Mouse (Mus musculus) limb, embryonic 12.5 days (tissue): Measurements from ENCODE around the gene Spin1. TPM values are rescaled to one million over a fixed set of nuclear protein-coding genes. Genes with fewer than 3 reads are reported as not detected.

Source experiments
- ATAC-seq: fragments of 200-750 bp; cut with Nextera tagmentation; 2 replicates; pipeline ENCODE4 v1.8.0; 2017; ENCODE audit warnings: low read depth, moderate TSS enrichment; ENCODE audit not compliant: insufficient number of reproducible peaks, insufficient read depth, low FRiP score, low TSS enrichment
- H3K27ac ChIP-seq: fragments of 300-500 bp; sonication (generic); 2 replicates; pipeline ENCODE4 v1.5.1; 2016; ENCODE audit warnings: mild to moderate bottlenecking, moderate library complexity
- H3K27me3 ChIP-seq: fragments of 300-500 bp; sonication (generic); 2 replicates; pipeline ENCODE4 v1.6.1; 2016; ENCODE audit warnings: mild to moderate bottlenecking, moderate library complexity
- H3K36me3 ChIP-seq: fragments of 300-500 bp; sonication (generic); 2 replicates; pipeline ENCODE4 v1.6.1; 2016; ENCODE audit warnings: mild to moderate bottlenecking, moderate library complexity
- H3K4me1 ChIP-seq: fragments of 300-500 bp; sonication (generic); replicated peaks from 2 replicates; pipeline ENCODE4 v1.6.1; 2016
- H3K4me2 ChIP-seq: fragments of 300-500 bp; sonication (generic); 2 replicates; pipeline ENCODE4 v1.6.1; 2016; ENCODE audit warnings: mild to moderate bottlenecking, moderate library complexity
- H3K4me3 ChIP-seq: fragments of 300-500 bp; sonication (generic); replicated peaks from 2 replicates; pipeline ENCODE4 v1.5.1; 2016; ENCODE audit warnings: mild to moderate bottlenecking
- H3K9ac ChIP-seq: fragments of 300-500 bp; sonication (generic); replicated peaks from 2 replicates; pipeline ENCODE4 v1.6.1; 2016; ENCODE audit warnings: mild to moderate bottlenecking, moderate library complexity
- H3K9me3 ChIP-seq: fragments of 300-500 bp; sonication (generic); 2 replicates; pipeline ENCODE4 v1.6.1; 2016; ENCODE audit warnings: mild to moderate bottlenecking, moderate library complexity
- WGBS: fragments of 180-500 bp; shearing (Covaris S2); methylation state at CpG from one replicate; pipeline ENCODE4 v1.1.7; 2016; 5-methylcytosine and 5-hydroxymethylcytosine counted together
- polyA plus RNA-seq: library from polyadenylated mRNA; unstranded; fragments of >200 nt; fragmentation: Nextera tagmentation; extraction: Ambion mirVana; gene quantifications from 2 replicates; pipeline ENCODE4 v1.2.1, GENCODE M21; 2016

Spin1 gene
- 142 and 146 TPM in 2 replicates for polyA plus RNA-seq

DNA sequence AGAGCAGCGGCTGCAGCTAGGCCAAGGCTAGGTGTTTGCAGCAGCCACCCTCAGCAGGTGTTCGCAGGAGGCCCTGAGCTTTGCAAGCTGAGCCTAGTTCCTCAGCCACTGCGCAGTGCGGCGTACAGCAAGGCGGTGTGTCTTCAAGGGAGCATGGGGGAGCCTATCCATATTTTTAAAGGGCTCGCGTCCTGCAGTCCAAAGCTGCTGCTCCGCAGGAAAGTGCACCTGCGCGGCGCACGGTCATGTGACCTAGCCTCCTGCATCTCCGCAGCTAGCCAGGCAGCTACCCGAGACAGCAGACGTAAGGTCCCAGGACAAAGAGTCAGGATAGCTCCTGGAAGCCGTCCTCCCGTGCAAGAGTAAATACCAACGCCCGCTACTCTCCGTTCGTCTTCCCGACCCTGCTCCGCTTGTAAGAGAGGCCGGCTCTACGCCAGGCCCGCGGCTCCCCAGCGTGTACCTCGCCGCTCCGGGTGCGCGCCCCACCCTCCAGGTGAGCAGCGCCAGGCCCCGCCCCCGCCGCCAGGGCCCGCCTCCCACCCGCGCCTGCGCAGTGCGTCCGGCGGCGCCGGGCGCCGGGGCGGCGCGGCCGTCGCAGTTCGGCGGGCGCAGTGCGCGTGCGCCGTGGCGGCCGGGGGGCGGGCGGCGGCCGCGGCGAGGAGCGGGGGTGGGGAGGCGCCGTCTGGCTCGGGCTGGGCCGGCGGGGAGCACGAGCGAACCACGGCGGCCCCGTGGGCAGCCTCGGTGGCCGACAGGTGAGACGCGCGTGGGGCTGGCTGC, at the start of gene Spin1:
Gene Spin1 (plus strand): TSS at position 648 of the 783 bp plus-strand sequence.
- Histone ChIP-seq H3K27me3 (no peaks in the 10 kb centered on the region), H3K36me3 (peaks cover 22% of the 10 kb centered on the region; the same call in 1 of the 2 replicates), H3K4me2 (peak within 1 kb of the TSS; percentile 93), H3K4me3 (peak within 1 kb of the TSS; percentile 89), H3K4me1 (peaks cover 28% of the 10 kb centered on the region), H3K9me3 (peaks cover 17% of the 10 kb centered on the region; the same call in 1 of the 2 replicates), H3K9ac (peak within 1 kb of the TSS; percentile 97), H3K27ac (peak within 1 kb of the TSS; percentile 94)
- under 1% methylated on average over 74 of the region's 85 CpGs for WGBS
- peak; percentile 79 for ATAC-seq

DNA sequence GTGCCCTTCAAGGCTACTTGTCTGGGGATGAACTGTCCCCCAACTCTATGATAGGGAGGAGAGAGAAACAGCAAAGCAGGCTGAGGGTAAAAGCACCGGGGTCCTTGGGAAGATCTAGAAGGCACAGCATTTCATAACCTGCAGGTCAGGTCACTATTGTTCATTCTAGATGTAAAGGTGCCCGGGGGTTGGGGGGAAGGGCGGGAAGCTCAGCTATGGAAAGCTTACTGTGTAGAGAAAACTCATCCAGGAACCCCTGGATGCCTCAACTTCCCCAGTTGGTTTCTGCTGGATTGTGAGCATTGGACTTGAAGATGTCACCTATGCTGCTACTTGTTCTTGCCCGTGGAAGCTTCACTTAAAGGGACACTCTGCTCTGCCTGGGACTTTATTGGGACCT, 49.7 kb upstream of the Spin1 start:
- no peak for ATAC-seq
- 85% methylated on average over 4 of the region's 4 CpGs for WGBS
- peaks cover 5% of the 10 kb centered on the region; the same call in 1 of the 2 replicates for H3K4me1 ChIP-seq

DNA sequence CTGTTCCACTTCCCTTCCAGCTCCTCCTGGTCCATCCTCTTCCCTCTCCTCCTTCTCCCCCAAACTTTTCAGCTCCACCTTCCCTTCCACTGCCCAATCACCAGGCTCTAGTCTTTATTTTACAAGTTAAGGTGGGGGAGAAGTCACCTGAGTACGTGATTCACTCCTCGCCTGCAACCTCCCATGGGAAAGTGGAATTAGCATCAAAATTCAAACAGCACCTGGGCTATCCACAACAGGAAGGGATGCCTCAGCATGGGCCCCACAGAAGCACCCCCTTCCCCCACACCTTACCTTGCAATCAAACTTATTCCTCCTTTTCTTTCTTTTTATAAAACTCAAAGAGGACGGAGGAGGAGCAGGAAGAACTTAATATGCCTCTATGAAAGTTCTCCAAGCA, 48.3 kb upstream of the Spin1 start:
- H3K9me3 ChIP-seq, result no peaks in the 10 kb centered on the region
- H3K9ac ChIP-seq, result no peak overlapping the region
- no peaks in the 10 kb centered on the region for H3K27me3 ChIP-seq
- no peak overlapping the region for H3K27ac ChIP-seq
- H3K4me1 ChIP-seq, result peaks cover 5% of the 10 kb centered on the region; the same call in 1 of the 2 replicates
- WGBS, result 55% methylated on average over 3 of the region's 3 CpGs
- no peak overlapping the region for H3K4me3 ChIP-seq
- ATAC-seq, result no peak
- no peak overlapping the region for H3K4me2 ChIP-seq
- H3K36me3 ChIP-seq, result no peaks in the 10 kb centered on the region

More for the DNA sequence above, 49.7 kb upstream of the Spin1 start:
- no peaks in the 10 kb centered on the region for H3K9me3 ChIP-seq
- H3K4me2 ChIP-seq, result no peak overlapping the region
- H3K9ac ChIP-seq, result no peak overlapping the region
- H3K27ac ChIP-seq, result no peak overlapping the region
- H3K36me3 ChIP-seq, result no peaks in the 10 kb centered on the region
- H3K4me3 ChIP-seq, result no peak overlapping the region
- no peaks in the 10 kb centered on the region for H3K27me3 ChIP-seq

DNA sequence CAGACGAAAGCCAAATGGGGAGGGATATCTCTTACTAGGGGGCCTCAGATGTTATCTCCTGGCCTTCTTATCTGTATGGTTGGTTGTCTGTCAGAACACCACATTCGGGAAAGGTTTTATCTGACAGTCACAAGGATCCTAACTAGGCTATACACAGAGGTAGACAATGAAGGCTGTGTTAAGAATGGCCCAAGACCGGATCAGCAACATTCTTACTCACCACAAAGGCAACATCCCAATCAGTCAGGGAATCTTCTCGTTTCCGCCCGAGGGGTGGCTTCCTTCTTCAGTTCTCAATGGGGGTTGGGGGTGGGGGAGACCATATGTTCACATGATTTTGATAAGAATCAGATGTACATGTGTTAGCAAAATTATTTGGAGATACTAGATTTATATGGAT, 37.7 kb upstream of the Spin1 start:
- Histone ChIP-seq H3K4me3 (no peak overlapping the region), H3K4me2 (no peak overlapping the region), H3K9ac (no peak overlapping the region), H3K9me3 (no peaks in the 10 kb centered on the region), H3K27me3 (no peaks in the 10 kb centered on the region), H3K4me1 (no peaks in the 10 kb centered on the region), H3K36me3 (no peaks in the 10 kb centered on the region), H3K27ac (no peak overlapping the region)
- ATAC-seq, result no peak
- 70% methylated on average over 6 of the region's 6 CpGs for WGBS

DNA sequence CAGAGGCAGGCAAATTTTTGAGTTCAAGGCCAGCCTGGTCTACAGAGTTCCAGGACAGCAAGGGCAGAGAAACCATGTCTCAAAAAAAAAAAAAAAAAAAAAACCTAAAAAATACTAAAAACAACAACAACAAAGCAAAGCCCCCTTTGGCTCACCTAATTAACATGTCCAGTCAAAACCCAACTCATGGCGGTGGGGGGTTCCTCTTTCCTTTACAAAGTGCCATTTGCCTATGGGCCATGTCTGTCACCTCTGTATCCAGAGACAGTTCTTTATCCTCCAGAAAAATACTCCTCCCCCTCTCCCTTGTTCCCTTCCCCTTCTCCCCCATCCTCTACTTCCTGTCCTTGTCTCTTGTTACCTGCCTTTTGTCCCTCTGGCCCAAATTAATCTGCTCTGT, 37.0 kb upstream of the Spin1 start:
- Histone ChIP-seq H3K4me1 (no peaks in the 10 kb centered on the region), H3K27ac (no peak overlapping the region), H3K27me3 (no peaks in the 10 kb centered on the region), H3K4me3 (no peak overlapping the region), H3K36me3 (no peaks in the 10 kb centered on the region), H3K9me3 (no peaks in the 10 kb centered on the region), H3K9ac (no peak overlapping the region), H3K4me2 (no peak overlapping the region)
- ATAC-seq, result no peak
- WGBS, result 82% methylated on average over 1 of the region's 1 CpGs

GRCm38 (mm10) chr13:51064429-51064828, 36.3 kb upstream of the Spin1 start:
- no peak overlapping the region for H3K27ac ChIP-seq
- H3K27me3 ChIP-seq, result no peaks in the 10 kb centered on the region
- no peak overlapping the region for H3K4me2 ChIP-seq
- no peaks in the 10 kb centered on the region for H3K4me1 ChIP-seq
- no peaks in the 10 kb centered on the region for H3K9me3 ChIP-seq
- WGBS, result 75% methylated on average over 3 of the region's 3 CpGs
- no peak overlapping the region for H3K4me3 ChIP-seq
- no peak overlapping the region for H3K9ac ChIP-seq
- no peaks in the 10 kb centered on the region for H3K36me3 ChIP-seq
- ATAC-seq, result no peak

DNA sequence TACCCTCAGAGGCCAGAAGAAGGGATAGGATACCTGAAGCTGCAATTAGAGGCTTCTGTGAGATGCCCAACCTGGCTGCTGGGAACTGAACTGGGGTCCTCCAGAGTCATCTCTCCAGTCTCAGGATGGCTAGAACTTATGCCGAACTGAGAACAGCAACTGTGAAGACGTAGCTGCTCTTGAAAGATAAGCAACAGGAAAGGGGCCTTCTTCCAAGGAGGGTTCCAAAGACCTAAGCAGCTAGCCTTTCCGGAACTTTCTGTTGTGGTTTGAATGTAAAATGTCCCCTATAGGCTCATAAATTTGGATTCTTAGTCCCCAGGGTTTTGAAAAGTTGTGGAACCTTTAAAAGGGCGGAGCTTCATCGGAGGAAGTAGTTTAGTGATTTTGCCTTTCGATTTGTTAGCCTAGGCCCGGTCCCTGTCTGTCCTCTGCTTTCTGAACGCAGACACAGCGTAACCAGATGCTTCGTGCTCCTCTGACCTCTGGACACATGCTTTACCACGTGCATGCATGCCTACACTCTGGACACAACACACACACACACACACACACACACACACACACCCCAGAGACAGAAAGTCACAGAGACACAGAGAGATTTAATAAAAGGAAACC, 29.5 kb upstream of the Spin1 start:
- H3K4me3 ChIP-seq, result no peak overlapping the region
- 0 out of 2 replicates have a peak overlapping the region, but pooled peaks have one; percentile 2 for H3K27ac ChIP-seq
- no peak overlapping the region for H3K4me2 ChIP-seq
- H3K9ac ChIP-seq, result no peak overlapping the region
- H3K9me3 ChIP-seq, result no peaks in the 10 kb centered on the region
- no peaks in the 10 kb centered on the region for H3K36me3 ChIP-seq
- no peaks in the 10 kb centered on the region for H3K27me3 ChIP-seq
- no peak for ATAC-seq
- peaks cover 20% of the 10 kb centered on the region for H3K4me1 ChIP-seq
- 74% methylated on average over 11 of the region's 11 CpGs for WGBS

DNA sequence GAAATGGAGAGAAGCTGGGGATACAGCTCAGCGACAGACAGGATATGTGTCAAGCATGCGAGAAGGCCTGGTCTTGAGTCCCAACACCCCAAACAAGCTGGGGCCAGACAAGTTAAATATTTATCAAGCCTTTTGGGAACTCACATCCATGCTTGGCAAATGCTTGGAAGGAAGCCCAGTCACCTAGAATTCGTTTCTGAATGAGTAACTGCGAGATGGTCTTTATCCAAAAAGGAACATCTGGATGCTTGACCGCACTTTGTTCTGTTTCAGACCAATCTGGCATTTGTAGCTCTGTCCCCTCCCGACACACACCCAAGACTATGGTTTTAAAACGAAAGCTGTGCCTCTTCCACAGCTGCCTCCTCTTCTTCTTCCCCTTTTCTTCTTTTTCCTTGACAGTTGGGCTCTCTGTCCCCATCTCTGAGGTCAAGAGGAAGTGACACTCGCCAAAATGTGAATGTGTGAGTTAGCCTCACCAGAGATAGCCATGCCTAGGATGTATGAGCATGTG, 28.9 kb upstream of the Spin1 start:
- no peaks in the 10 kb centered on the region for H3K27me3 ChIP-seq
- no peak for ATAC-seq

GRCm38 (mm10) chr13:51072917-51073843, 27.5 kb upstream of the Spin1 start:
- H3K36me3 ChIP-seq, result no peaks in the 10 kb centered on the region
- H3K27me3 ChIP-seq, result no peaks in the 10 kb centered on the region
- H3K4me2 ChIP-seq, result no peak overlapping the region
- no peaks in the 10 kb centered on the region for H3K9me3 ChIP-seq
- no peak for ATAC-seq
- H3K4me1 ChIP-seq, result peaks cover 20% of the 10 kb centered on the region
- no peak overlapping the region for H3K27ac ChIP-seq
- H3K9ac ChIP-seq, result no peak overlapping the region
- 90% methylated on average over 16 of the region's 16 CpGs for WGBS
- no peak overlapping the region for H3K4me3 ChIP-seq

More for the DNA sequence above, 28.9 kb upstream of the Spin1 start:
- 74% methylated on average over 8 of the region's 8 CpGs for WGBS
- Histone ChIP-seq H3K36me3 (no peaks in the 10 kb centered on the region), H3K9me3 (no peaks in the 10 kb centered on the region), H3K27ac (no peak overlapping the region), H3K4me1 (peaks cover 20% of the 10 kb centered on the region), H3K4me2 (no peak overlapping the region), H3K9ac (no peak overlapping the region), H3K4me3 (no peak overlapping the region)

GRCm38 (mm10) chr13:51074081-51074680, 26.5 kb upstream of the Spin1 start:
- H3K9ac ChIP-seq, result no peak overlapping the region
- no peak overlapping the region for H3K27ac ChIP-seq
- no peak overlapping the region for H3K4me3 ChIP-seq
- no peak for ATAC-seq
- no peaks in the 10 kb centered on the region for H3K9me3 ChIP-seq
- H3K4me2 ChIP-seq, result no peak overlapping the region
- H3K36me3 ChIP-seq, result no peaks in the 10 kb centered on the region
- H3K27me3 ChIP-seq, result no peaks in the 10 kb centered on the region
- H3K4me1 ChIP-seq, result peaks cover 20% of the 10 kb centered on the region
- WGBS, result 70% methylated on average over 6 of the region's 6 CpGs
